Mouse (Mus musculus) mature B cell (primary cell): Measurements from ENCODE around the gene Kif5a.

Experiments
- in situ Hi-C: fragments of 300-500 bp; cut with MboI; formaldehyde crosslinking; loops from 2 replicates; pipeline ENCODE4 v1.14.3; 2019

Kif5a gene

GRCm38 (mm10) chr10:127289573-127290191 lies 26.5 kb upstream of the Kif5a start:
- in situ Hi-C loops, result no loop called here

GRCm38 (mm10) chr10:127288800-127289572 lies 25.8 kb upstream of the Kif5a start, which contains the start of gene Mbd6:
Gene Mbd6 (minus strand): TSS chr10:127289018.
- in situ Hi-C loops, result no loop called here

GRCm38 (mm10) chr10:127288328-127288799 lies 25.2 kb upstream of the Kif5a start:
- in situ Hi-C loops, result no loop called here

GRCm38 (mm10) chr10:127287936-127288293 lies 24.8 kb upstream of the Kif5a start:
- in situ Hi-C loops, result no loop called here

GRCm38 (mm10) chr10:127287271-127287935 lies 24.3 kb upstream of the Kif5a start:
- in situ Hi-C loops, result no loop called here

GRCm38 (mm10) chr10:127286730-127287129 lies 23.6 kb upstream of the Kif5a start:
- in situ Hi-C loops, result no loop called here

- in situ Hi-C loops, result no loop called here
Measured at GRCm38 (mm10) chr10:127286194-127286593, 23.0 kb upstream of the Kif5a start.

GRCm38 (mm10) chr10:127285644-127286043 lies 22.5 kb upstream of the Kif5a start:
- in situ Hi-C loops, result no loop called here

GRCm38 (mm10) chr10:127284724-127285500 lies 21.8 kb upstream of the Kif5a start:
- in situ Hi-C loops, result no loop called here

GRCm38 (mm10) chr10:127284105-127284622 lies 21.0 kb upstream of the Kif5a start:
- in situ Hi-C loops, result no loop called here

- in situ Hi-C loops, result no loop called here
Measured at GRCm38 (mm10) chr10:127282620-127283215, 19.6 kb upstream of the Kif5a start.

GRCm38 (mm10) chr10:127281316-127281715 lies 18.2 kb upstream of the Kif5a start:
- in situ Hi-C loops, result no loop called here

- in situ Hi-C loops, result no loop called here
Measured at GRCm38 (mm10) chr10:127279730-127280129, 16.6 kb upstream of the Kif5a start.

GRCm38 (mm10) chr10:127274261-127275022 lies 11.3 kb upstream of the Kif5a start:
- in situ Hi-C loops, result no loop called here

GRCm38 (mm10) chr10:127272371-127272770 lies 9.2 kb upstream of the Kif5a start:
- in situ Hi-C loops, result no loop called here

GRCm38 (mm10) chr10:127269884-127270283 lies 6.7 kb upstream of the Kif5a start:
- in situ Hi-C loops, result no loop called here

GRCm38 (mm10) chr10:127269036-127269435 lies 5.9 kb upstream of the Kif5a start:
- in situ Hi-C loops, result no loop called here

- in situ Hi-C loops, result no loop called here
Measured at GRCm38 (mm10) chr10:127268401-127268800, 5.3 kb upstream of the Kif5a start.

GRCm38 (mm10) chr10:127267318-127267717 lies 4.2 kb upstream of the Kif5a start:
- in situ Hi-C loops, result no loop called here
